Mouse (Mus musculus) ES-E14 (cell line): ENCODE measurements around the gene Csf2ra. TPM values are rescaled to one million over a fixed set of nuclear protein-coding genes. Genes with fewer than 3 reads are reported as not detected.
"Not testable (repeated sequence)": the region's sequence is repeated elsewhere in the genome, so short reads cannot be mapped to it uniquely, and the experiment has no call there.

Experiments used
- DNase-seq: peaks from one replicate; pipeline ENCODE4 v3.0.0-alpha.2; 2013; ENCODE audit warnings: low read depth, low spot score
- H3K27ac ChIP-seq: 2 replicates; pipeline ENCODE4 v1.5.1; 2012; ENCODE audit warnings: low read depth, mild to moderate bottlenecking, low read length, moderate library complexity, mixed read lengths; ENCODE audit not compliant: poor library complexity, insufficient read depth, severe bottlenecking
- H3K36me3 ChIP-seq: 2 replicates; pipeline ENCODE4 v1.6.1; 2012; ENCODE audit warnings: mild to moderate bottlenecking, low read length, moderate library complexity, mixed read lengths; ENCODE audit not compliant: control insufficient read depth, poor library complexity, insufficient read depth, severe bottlenecking
- H3K4me1 ChIP-seq, 2 experiments: fragments of 150-350 bp in 1 of 2; sonication (generic) in 1 of 2; 2 replicates each; pipeline ENCODE4 v1.6.1; 2012; ENCODE audit warnings: low read length in 2 of 2, mild to moderate bottlenecking in 1 of 2, mixed read lengths in 1 of 2; ENCODE audit not compliant: control insufficient read depth in 2 of 2, insufficient read depth in 2 of 2, poor library complexity in 1 of 2
- H3K4me3 ChIP-seq, 2 experiments: fragments of 150-350 bp in 1 of 2; sonication (generic) in 1 of 2; 2 replicates each; pipeline ENCODE4 v1.5.1; 2012; ENCODE audit warnings: low read length in 2 of 2, low read depth in 1 of 2, mild to moderate bottlenecking in 1 of 2, mixed read lengths in 1 of 2; ENCODE audit not compliant: insufficient read depth in 1 of 2, poor library complexity in 1 of 2, severe bottlenecking in 1 of 2
- H3K9ac ChIP-seq: 2 replicates; pipeline ENCODE4 v1.6.1; 2012; ENCODE audit warnings: low read depth, mild to moderate bottlenecking, low read length, mixed read lengths; ENCODE audit not compliant: poor library complexity, insufficient read depth, severe bottlenecking
- H3K9me3 ChIP-seq: fragments of 150-350 bp; sonication (generic); 2 replicates; pipeline ENCODE4 v1.6.1; 2012; ENCODE audit warnings: low read depth, mild to moderate bottlenecking, low read length; ENCODE audit not compliant: control insufficient read depth, insufficient read depth
- CHD2 ChIP-seq: IDR thresholded peaks from 2 replicates; pipeline ENCODE4 v1.6.1; 2014; ENCODE audit warnings: mild to moderate bottlenecking, low read depth, low read length, inconsistent platforms
- HCFC1 ChIP-seq: IDR thresholded peaks from 2 replicates; pipeline ENCODE4 v1.6.1; 2012; ENCODE audit warnings: low read length, inconsistent platforms, borderline replicate concordance; ENCODE audit not compliant: insufficient read depth
- MAFK ChIP-seq: IDR thresholded peaks from 2 replicates; pipeline ENCODE4 v1.6.1; 2014; ENCODE audit warnings: mild to moderate bottlenecking, low read depth, low read length, inconsistent platforms; ENCODE audit not compliant: insufficient read depth
- ZC3H11A ChIP-seq: IDR thresholded peaks from 2 replicates; pipeline ENCODE4 v1.6.1; 2012; ENCODE audit warnings: low read depth, mild to moderate bottlenecking, inconsistent platforms, low read length, borderline replicate concordance
- ZNF384 ChIP-seq: IDR thresholded peaks from 2 replicates; pipeline ENCODE4 v1.6.1; 2012; ENCODE audit warnings: low read depth, low read length, inconsistent platforms
- in situ Hi-C, 2 experiments: fragments of 600-800 bp; cut with MboI; formaldehyde crosslinking; loops; one replicate each; pipeline ENCODE4 v1.15.1; 2025; ENCODE audit warnings: low sequenced_read_pairs in 2 of 2, inconsistent platforms in 1 of 2; ENCODE audit not compliant: unreplicated experiment in 2 of 2
- total RNA-seq: library from RNA; depleted of rRNA; stranded (reverse); fragments of 300-350 nt; gene quantifications from 2 replicates; pipeline ENCODE4 v1.2.3, GENCODE M21; 2012; rRNA removed

The Csf2ra gene
- total RNA-seq, 1 experiment = 17.3 TPM

DNA sequence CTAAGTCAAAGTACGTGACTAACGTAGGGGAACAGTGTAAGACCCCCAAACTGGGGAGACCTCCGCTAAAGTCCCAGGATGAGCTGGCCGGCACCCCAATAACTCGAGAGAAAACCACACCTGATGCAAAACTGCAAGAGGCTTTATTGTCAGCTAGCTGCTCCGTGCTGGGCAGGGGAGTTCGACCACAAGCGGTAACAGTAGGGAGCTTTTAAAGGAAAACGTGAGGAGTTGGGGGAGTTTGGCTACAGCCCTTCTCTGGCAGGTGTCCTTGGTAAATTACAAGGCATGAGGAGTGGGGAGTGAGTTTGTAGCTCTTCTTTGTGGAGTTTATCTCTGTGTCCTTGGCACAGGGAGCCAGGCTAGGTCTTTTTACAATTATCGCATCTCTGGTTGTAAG, 28.4 kb downstream of the Csf2ra start:
- Histone ChIP-seq H3K36me3 (no peaks in the 10 kb centered on the region), H3K4me3 (no peak overlapping the region), H3K4me1 (no peaks in the 10 kb centered on the region), H3K27ac (no peak overlapping the region), H3K9me3 (no peaks in the 10 kb centered on the region), H3K9ac (no peak overlapping the region)
- in situ Hi-C loops = no loop called here
- TF ChIP-seq ZNF384 (no peak), MAFK (no peak), CHD2 (no peak), ZC3H11A (no peak), HCFC1 (no peak)
- peak; percentile 7 for DNase-seq

DNA sequence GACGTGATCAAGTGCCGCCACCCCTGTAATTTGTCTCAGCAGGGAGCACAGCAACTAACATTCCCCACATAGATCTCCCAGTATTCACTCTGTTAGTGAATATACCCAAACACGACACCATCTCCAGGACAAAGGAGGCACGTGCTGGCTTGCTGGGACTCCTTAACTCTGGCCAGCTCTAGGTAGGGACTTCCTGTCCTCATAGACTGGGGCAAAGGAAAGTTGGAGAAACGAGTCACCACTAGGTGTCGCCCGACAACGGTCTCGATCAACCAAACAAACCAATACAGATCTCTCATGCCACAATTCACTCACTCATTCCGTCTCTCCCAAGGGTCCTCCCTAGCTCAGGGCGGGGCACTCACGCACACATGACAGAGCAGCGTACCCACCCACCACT, 28.9 kb downstream of the Csf2ra start:
- H3K9me3 ChIP-seq = no peaks in the 10 kb centered on the region
- in situ Hi-C loops = no loop called here
- H3K4me3 ChIP-seq = no peak overlapping the region
- H3K9ac ChIP-seq = no peak overlapping the region
- no peaks in the 10 kb centered on the region for H3K36me3 ChIP-seq
- no peak for TF ChIP-seq ZNF384
- no peak for TF ChIP-seq ZC3H11A
- TF ChIP-seq HCFC1 = no peak
- TF ChIP-seq CHD2 = no peak
- TF ChIP-seq MAFK = no peak
- H3K27ac ChIP-seq = no peak overlapping the region
- peak; percentile 80 for DNase-seq
- no peaks in the 10 kb centered on the region for H3K4me1 ChIP-seq

DNA sequence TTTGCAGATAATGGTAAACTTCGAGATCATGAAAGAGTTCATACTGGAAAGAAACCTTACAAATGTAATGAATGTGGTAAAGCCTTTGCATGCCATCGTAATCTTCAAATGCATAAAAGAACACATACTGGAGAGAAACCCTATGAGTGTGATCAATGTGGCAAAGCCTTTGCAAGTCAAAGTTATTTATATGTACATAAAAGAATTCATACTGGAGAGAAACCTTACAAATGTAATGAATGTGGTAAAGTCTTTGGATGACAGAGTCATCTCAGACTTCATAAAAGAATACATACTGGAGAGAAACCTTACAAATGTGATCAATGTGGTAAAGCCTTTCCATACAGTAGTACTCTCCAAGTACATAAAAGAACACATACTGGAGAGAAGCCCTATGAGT, 44.6 kb downstream of the Csf2ra start, which contains the start of gene Gm6020:
Gene Gm6020 (plus strand): TSS at position 301 of the 400 bp plus-strand sequence.
- DNase-seq, H3K4me1 ChIP-seq, H3K9ac ChIP-seq, H3K4me3 ChIP-seq, H3K27ac ChIP-seq, H3K9me3 ChIP-seq, in situ Hi-C loops, H3K36me3 ChIP-seq: not testable (repeated sequence)

DNA sequence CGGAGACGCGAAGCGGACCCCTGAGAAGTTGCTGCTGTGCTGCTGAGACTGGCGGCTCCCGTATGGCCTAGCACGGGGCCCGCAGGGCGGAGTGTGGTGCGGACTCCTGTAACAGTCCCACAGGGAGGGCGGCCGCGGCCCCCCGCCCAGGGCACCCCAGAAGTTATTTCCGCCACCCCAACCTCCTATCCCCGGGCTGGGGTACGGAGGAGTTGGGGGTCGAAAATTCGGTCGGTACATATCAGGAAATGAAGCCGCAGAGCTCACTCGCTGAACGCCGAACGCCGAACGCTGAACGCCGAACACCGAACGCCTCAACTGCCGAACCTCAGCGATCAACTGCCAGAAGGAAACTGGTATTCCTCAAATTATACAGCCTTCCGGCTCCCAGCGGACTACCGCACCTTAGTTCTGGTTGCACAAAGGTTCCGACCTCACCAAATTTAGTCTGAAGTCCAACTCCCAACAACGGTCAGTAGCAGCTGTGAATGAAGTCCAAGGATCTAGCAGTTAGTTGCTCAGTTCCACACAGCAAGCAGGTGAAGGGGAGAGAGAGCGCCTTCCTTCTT, 52.4 kb downstream of the Csf2ra start, which contains the start of gene Gm7102:
Gene Gm7102 (minus strand): TSS at position 554 of the 569 bp plus-strand sequence.
- Histone ChIP-seq H3K9me3 (no peaks in the 10 kb centered on the region), H3K4me1 (no peaks in the 10 kb centered on the region), H3K36me3 (no peaks in the 10 kb centered on the region), H3K27ac (no peak within 1 kb of the TSS), H3K9ac (peak within 1 kb of the TSS; percentile 82), H3K4me3 (peak within 1 kb of the TSS; percentile 62 to 66; a peak in 3 of 4 replicates)
- DNase-seq = no peak
- in situ Hi-C loops = no loop called here
- TF ChIP-seq HCFC1 (peak; percentile 46; the same call in 1 of the 2 replicates), CHD2 (no peak), ZC3H11A (no peak)

Other genes with a start within 250 kb of the Csf2ra start
- 11.1 and 16.9 TPM in 2 replicates for gene Zfp950, start 87.6 kb downstream of the Csf2ra start, total RNA-seq
- gene Gm7102, start 52.1 kb downstream of the Csf2ra start, total RNA-seq = 0.58 and 0.71 TPM in 2 replicates
- gene Gm6020, start 44.5 kb downstream of the Csf2ra start, total RNA-seq = not detected in 2 replicates
- gene Gm21060, start 68.6 kb upstream of the Csf2ra start, total RNA-seq = 13.5 TPM in 1 of 2 replicates, not detected in the other